8 mouse cellular contexts compared by ENCODE assay signal in genomic region chr8:8661759-8662138, GRCm38 (mm10). TPM values are rescaled to one million over a fixed set of nuclear protein-coding genes. Genes with fewer than 3 reads are reported as not detected.
DNase-seq lines count a peak whose midpoint lies in the region; ATAC-seq lines count a peak whose summit lies in the region.

No protein-coding gene starts in this region.

- peak; percentile 89 for DNase-seq in R1 (ENCODE audit: low read depth, low spot score)
- DNase-seq in cerebellum, postnatal 14 days: peak; percentile 96 to 97
- peak; percentile 80 to 93 for DNase-seq in frontal cortex, postnatal 14 days (ENCODE audit: low spot score in 2 of 2)
- DNase-seq in layer of hippocampus, postnatal 14 days (ENCODE audit: low spot score in 2 of 2): peak; percentile 92
- DNase-seq in lung, postnatal 10 days: peak; percentile 94
- DNase-seq in ovary, postnatal 14 days (ENCODE audit: low spot score): peak; percentile 84
- DNase-seq in thymus, postnatal 10 days (ENCODE audit: low spot score in 2 of 2): peak; percentile 69 to 88

- H3K9me3 ChIP-seq in hindbrain, embryonic 13.5 days: no peaks in the 10 kb centered on the region

- peak overlapping the region; percentile 75 for H3K9ac ChIP-seq in hindbrain, embryonic 13.5 days

- under 1% methylated on average over 23 of the region's 23 CpGs for WGBS in hindbrain, embryonic 13.5 days

- peak overlapping the region; percentile 75 for H3K4me2 ChIP-seq in hindbrain, embryonic 13.5 days

- no peak for ATAC-seq in hindbrain, embryonic 13.5 days (ENCODE audit: low FRiP score)

- H3K27ac ChIP-seq in hindbrain, embryonic 13.5 days: peak overlapping the region; percentile 97

- peaks cover 6% of the 10 kb centered on the region for H3K36me3 ChIP-seq in hindbrain, embryonic 13.5 days

- H3K27me3 ChIP-seq in hindbrain, embryonic 13.5 days: no peaks in the 10 kb centered on the region

- peak overlapping the region; percentile 96 for H3K4me3 ChIP-seq in hindbrain, embryonic 13.5 days

- H3K4me1 ChIP-seq in hindbrain, embryonic 13.5 days (replicated peaks): peaks cover 21% of the 10 kb centered on the region

RNA-seq across cellular contexts. Expression of gene Efnb2, which starts 0.7 kb away (rescaled TPM):
- 20.8 and 26.1 TPM in 2 replicates for polyA plus RNA-seq in hindbrain, embryonic 13.5 days (2015; fragmentation: Nextera tagmentation; extraction: Ambion mirVana)
- 10 to 100 TPM; 31.6 to 35.0 TPM for total RNA-seq in layer of hippocampus, postnatal 14 days (2021)

RNA-seq across cellular contexts. Expression of gene Arglu1, which starts 28.6 kb away (rescaled TPM):
- 187 and 200 TPM in 2 replicates for polyA plus RNA-seq in hindbrain, embryonic 13.5 days (2015; fragmentation: Nextera tagmentation; extraction: Ambion mirVana)
- total RNA-seq in layer of hippocampus, postnatal 14 days (2021): 100 to 1,000 TPM in 1 of 2 experiments, 10 to 100 TPM in 1; 96.8 to 108 TPM
